Mouse (Mus musculus) midbrain, embryonic 12.5 days (tissue): ENCODE measurements around the gene Fanci. TPM values are rescaled to one million over a fixed set of nuclear protein-coding genes. Genes with fewer than 3 reads are reported as not detected.
A peak's percentile ranks its signal among the peaks of the same experiment; 100 is the strongest.

ENCODE experiments used
- ATAC-seq: fragments of 200-750 bp; cut with Nextera tagmentation; 2 replicates; pipeline ENCODE4 v1.8.0; 2017; ENCODE audit warnings: low read depth, moderate TSS enrichment, moderate library complexity; ENCODE audit not compliant: low FRiP score
- H3K27ac ChIP-seq: fragments of 300-500 bp; sonication (generic); replicated peaks from 2 replicates; pipeline ENCODE4 v1.5.1; 2016; ENCODE audit warnings: mild to moderate bottlenecking
- H3K27me3 ChIP-seq: fragments of 300-500 bp; sonication (generic); 2 replicates; pipeline ENCODE4 v1.6.1; 2016; ENCODE audit warnings: mild to moderate bottlenecking
- H3K36me3 ChIP-seq: fragments of 300-500 bp; sonication (generic); 2 replicates; pipeline ENCODE4 v1.6.1; 2016
- H3K4me1 ChIP-seq: fragments of 300-500 bp; sonication (generic); 2 replicates; pipeline ENCODE4 v1.6.1; 2016
- H3K4me2 ChIP-seq: fragments of 300-500 bp; sonication (generic); replicated peaks from 2 replicates; pipeline ENCODE4 v1.6.1; 2016; ENCODE audit warnings: mild to moderate bottlenecking, moderate library complexity
- H3K4me3 ChIP-seq: fragments of 300-500 bp; sonication (generic); 2 replicates; pipeline ENCODE4 v1.5.1; 2016; ENCODE audit warnings: mild to moderate bottlenecking
- H3K9ac ChIP-seq: fragments of 300-500 bp; sonication (generic); replicated peaks from 2 replicates; pipeline ENCODE4 v1.6.1; 2016; ENCODE audit warnings: mild to moderate bottlenecking, moderate library complexity
- H3K9me3 ChIP-seq: fragments of 300-500 bp; sonication (generic); 2 replicates; pipeline ENCODE4 v1.6.1; 2016; ENCODE audit warnings: mild to moderate bottlenecking
- whole genome bisulfite sequencing: fragments of 180-500 bp; shearing (Covaris S2); methylation state at CpG from one replicate; pipeline ENCODE4 v1.1.7; 2016; 5-methylcytosine and 5-hydroxymethylcytosine counted together
- polyA plus RNA-seq: library from polyadenylated mRNA; unstranded; fragments of >200 nt; fragmentation: Nextera tagmentation; extraction: Ambion mirVana; gene quantifications from 2 replicates; pipeline ENCODE4 v1.2.1, GENCODE M21; 2016

The Fanci gene
- polyA plus RNA-seq, 1 experiment from 2014 or later = 13.9 TPM

DNA sequence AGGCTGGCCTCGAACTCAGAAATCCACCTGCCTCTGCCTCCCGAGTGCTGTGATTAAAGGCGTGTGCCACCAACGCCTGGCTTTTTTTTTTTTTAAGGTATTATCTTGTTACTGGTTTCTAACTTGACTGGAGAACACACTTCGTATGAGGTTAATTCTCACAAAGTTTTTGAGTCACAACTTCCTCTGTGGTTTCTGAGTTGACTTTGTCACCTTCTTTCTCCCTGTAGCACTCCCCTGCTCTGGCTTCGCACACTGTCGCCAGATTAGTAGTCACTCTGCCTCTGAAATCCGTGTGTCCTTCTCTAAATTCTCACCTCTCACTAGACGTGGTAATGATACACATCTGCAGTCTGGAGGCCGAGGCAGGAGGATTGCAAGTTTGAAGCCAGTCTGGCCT is 31.1 kb downstream of the Fanci start:
- Histone ChIP-seq H3K9me3 (no peaks in the 10 kb centered on the region), H3K4me3 (no peak overlapping the region), H3K4me1 (no peaks in the 10 kb centered on the region), H3K4me2 (no peak overlapping the region), H3K27ac (no peak overlapping the region), H3K36me3 (0 out of 2 replicates have a peak, but pooled peaks cover 5% of the 10 kb centered on the region), H3K27me3 (no peaks in the 10 kb centered on the region), H3K9ac (no peak overlapping the region)
- no peak for ATAC-seq
- WGBS = 93% methylated on average over 10 of the region's 10 CpGs

DNA sequence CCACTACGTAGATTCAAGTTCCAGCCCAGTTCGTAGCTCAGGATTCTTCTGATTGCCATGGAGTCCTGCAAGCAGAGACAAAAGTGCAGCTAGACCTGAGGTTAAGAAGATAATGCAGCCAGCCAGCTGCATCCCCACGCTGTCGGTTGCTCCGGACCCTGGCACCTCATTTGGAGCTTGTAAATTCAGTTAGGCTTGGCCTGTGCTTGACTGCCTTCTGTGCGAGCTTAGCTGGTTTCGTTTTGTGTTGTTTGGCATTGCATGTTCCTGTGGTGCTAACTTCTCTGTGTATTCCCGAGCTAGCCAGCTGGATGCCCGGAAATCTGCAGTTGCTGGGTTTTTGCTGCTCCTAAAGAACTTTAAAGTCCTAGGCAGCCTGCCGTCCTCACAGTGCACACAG is 34.1 kb downstream of the Fanci start:
- H3K4me3 ChIP-seq = no peak overlapping the region
- H3K9ac ChIP-seq = no peak overlapping the region
- H3K36me3 ChIP-seq = no peaks in the 10 kb centered on the region
- 61% methylated on average over 10 of the region's 10 CpGs for whole genome bisulfite sequencing
- ATAC-seq = no peak
- H3K9me3 ChIP-seq = no peaks in the 10 kb centered on the region
- no peaks in the 10 kb centered on the region for H3K27me3 ChIP-seq
- H3K27ac ChIP-seq = no peak overlapping the region
- H3K4me2 ChIP-seq = no peak overlapping the region
- no peaks in the 10 kb centered on the region for H3K4me1 ChIP-seq

DNA sequence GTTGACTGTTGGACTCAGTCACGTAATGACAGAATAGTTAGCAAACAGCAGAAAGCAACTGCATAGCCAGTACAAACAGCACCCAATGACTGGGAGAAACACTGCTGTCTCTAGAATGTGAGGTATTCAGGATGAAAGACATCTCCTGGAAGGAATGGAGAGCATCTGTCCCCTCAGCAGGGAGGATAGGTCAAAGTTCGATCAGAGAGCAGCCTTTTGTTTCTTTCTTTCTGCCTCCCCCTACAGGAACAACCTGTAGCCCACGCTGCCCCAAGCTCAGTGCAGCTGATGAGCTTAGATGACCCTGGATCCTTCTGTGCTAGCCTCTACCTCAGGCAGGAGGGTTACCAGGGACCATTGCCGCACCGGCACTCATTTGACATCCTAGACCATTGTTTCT is 36.5 kb downstream of the Fanci start:
- no peaks in the 10 kb centered on the region for H3K9me3 ChIP-seq
- H3K9ac ChIP-seq = no peak overlapping the region
- H3K4me1 ChIP-seq = no peaks in the 10 kb centered on the region
- no peak overlapping the region for H3K4me3 ChIP-seq
- H3K27ac ChIP-seq = no peak overlapping the region
- 55% methylated on average over 5 of the region's 5 CpGs for WGBS
- no peak for ATAC-seq
- H3K4me2 ChIP-seq = no peak overlapping the region
- no peaks in the 10 kb centered on the region for H3K27me3 ChIP-seq
- no peaks in the 10 kb centered on the region for H3K36me3 ChIP-seq

DNA sequence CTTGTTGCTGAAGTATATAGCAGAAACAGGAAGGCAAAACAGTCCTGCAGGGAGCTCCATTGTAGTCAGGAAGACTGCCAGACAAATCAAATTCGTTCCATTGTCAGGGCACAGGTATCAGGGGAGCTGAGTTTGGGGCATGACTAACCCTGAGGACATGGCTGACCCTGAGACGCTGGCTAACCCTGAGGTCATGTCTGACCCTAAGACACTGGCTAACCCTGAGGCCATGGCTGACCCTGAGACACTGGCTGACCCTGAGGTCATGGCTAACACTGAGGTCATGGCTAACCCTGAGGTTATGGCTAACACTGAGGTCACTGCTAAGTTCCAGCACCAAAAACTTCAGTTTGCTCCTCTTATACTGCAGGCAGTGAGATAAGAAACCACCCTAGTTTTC is 48.3 kb downstream of the Fanci start:
- no peak overlapping the region for H3K27ac ChIP-seq
- no peaks in the 10 kb centered on the region for H3K27me3 ChIP-seq
- no peak for ATAC-seq
- no peaks in the 10 kb centered on the region for H3K4me1 ChIP-seq
- no peaks in the 10 kb centered on the region for H3K9me3 ChIP-seq
- peaks cover 27% of the 10 kb centered on the region for H3K36me3 ChIP-seq
- H3K4me2 ChIP-seq = no peak overlapping the region
- H3K4me3 ChIP-seq = no peak overlapping the region
- 79% methylated on average over 2 of the region's 2 CpGs for WGBS
- H3K9ac ChIP-seq = no peak overlapping the region

DNA sequence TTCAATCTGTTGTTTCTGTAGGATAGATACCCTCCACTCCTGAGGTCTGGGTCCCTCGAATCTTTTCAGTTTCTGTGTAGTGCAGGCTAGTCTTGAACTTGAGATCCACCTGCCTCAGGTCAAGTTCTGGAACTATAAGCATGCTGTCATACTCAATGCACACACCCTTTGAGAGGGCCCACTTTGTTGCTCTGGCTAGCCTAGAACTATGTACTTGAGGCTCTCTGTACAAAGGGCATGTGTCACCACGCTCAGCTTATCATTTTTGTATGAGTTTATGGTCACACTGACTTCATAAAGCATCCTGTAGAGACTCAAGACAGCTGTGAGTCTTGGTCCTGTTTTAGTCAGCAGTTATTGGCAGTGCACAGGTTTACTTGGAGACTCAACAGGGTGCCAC is 55.3 kb downstream of the Fanci start:
- 87% methylated on average over 2 of the region's 2 CpGs for WGBS
- ATAC-seq = no peak
- peaks cover 83% of the 10 kb centered on the region for H3K36me3 ChIP-seq

DNA sequence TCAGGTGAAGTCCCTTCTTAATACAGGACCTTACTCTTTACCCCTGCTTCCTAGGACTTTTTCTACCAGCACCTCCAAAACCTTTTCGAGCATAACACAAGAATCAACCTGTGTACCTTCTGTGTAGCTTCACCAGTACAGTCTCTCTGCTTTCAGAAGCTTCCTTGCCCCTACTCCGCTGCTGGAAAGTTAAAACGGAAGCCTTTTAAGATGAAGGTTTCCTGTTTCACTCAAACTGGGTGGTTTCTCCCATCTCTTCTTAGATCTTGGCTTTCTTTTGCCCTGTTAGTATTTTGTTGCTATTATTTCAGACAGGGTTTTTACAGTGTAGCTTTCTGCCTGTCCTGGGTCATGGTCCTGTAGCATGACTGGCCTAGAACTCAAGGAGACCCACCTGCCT is 55.8 kb downstream of the Fanci start:
- 96% methylated on average over 3 of the region's 3 CpGs for WGBS
- H3K36me3 ChIP-seq = peaks cover 87% of the 10 kb centered on the region

More for the DNA sequence above, 55.3 kb downstream of the Fanci start:
- no peaks in the 10 kb centered on the region for H3K9me3 ChIP-seq
- H3K4me1 ChIP-seq = no peaks in the 10 kb centered on the region
- no peak overlapping the region for H3K4me2 ChIP-seq
- H3K4me3 ChIP-seq = no peak overlapping the region
- H3K27me3 ChIP-seq = no peaks in the 10 kb centered on the region
- no peak overlapping the region for H3K9ac ChIP-seq
- no peak overlapping the region for H3K27ac ChIP-seq

DNA sequence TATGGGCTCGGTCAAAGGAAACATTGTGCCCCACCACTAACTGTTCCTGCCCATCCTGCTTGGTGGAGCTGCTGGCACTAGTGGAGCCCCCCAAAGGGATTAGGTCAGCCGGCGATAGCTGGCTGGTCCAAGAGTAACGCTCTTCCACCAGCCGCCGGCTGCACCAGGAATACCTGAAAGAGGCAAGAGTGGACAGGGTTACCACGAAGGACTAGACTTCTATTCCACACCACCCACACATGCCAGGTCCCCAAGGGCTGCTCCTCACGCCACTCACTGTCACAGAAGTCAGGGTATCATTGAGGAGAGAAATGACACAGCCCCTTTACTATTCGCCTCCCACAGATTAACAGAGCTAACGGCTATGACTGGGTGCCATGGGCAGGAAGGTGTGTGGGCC is 70.0 kb downstream of the Fanci start:
- Histone ChIP-seq H3K36me3 (peaks cover 59% of the 10 kb centered on the region), H3K4me3 (no peak overlapping the region), H3K4me2 (no peak overlapping the region), H3K27me3 (peaks cover 17% of the 10 kb centered on the region), H3K9ac (no peak overlapping the region), H3K4me1 (peaks cover 27% of the 10 kb centered on the region), H3K9me3 (no peaks in the 10 kb centered on the region), H3K27ac (no peak overlapping the region)
- ATAC-seq = no peak
- WGBS = 91% methylated on average over 10 of the region's 10 CpGs

More for the DNA sequence above, 55.8 kb downstream of the Fanci start:
- H3K27ac ChIP-seq = no peak overlapping the region
- H3K9ac ChIP-seq = no peak overlapping the region
- H3K4me3 ChIP-seq = no peak overlapping the region
- H3K4me2 ChIP-seq = no peak overlapping the region
- no peaks in the 10 kb centered on the region for H3K9me3 ChIP-seq
- ATAC-seq = no peak
- H3K27me3 ChIP-seq = no peaks in the 10 kb centered on the region
- H3K4me1 ChIP-seq = no peaks in the 10 kb centered on the region

DNA sequence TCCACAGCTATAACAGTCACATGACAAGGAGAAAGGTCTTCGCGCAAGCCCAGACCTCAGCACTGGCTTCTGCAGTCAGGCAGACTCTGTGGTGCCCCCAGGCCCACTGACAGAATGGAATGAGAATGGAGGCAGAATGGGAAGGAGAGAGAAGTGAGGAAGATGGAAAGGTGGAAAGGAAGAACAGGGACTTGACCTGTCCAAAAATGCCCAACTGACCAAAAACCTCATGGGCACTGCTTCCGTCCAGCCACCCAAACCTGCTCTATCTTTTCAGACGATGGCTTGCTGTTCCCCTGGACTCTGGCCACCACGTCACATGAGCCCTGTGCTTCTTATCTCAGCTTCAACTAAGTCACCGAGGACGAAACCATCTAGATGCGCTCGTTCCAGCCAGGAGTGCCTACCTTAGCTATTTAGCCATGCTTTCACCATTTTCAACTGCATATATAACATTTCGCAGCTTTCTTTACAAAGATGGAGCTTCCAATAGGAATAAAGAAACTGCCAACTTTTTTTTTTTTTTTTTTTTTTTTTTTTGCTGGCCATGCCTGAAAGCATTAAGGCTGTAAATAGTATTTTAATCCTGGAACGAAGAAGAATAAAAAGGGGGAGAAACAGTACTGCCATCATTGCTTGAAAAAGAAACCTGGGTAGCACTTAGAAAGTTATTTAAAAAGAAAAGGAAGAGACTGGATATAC is 71.8 kb downstream of the Fanci start:
- WGBS = 89% methylated on average over 11 of the region's 11 CpGs
- H3K9ac ChIP-seq = no peak overlapping the region
- ATAC-seq = no peak
- no peak overlapping the region for H3K27ac ChIP-seq
- no peak overlapping the region for H3K4me3 ChIP-seq
- peaks cover 41% of the 10 kb centered on the region for H3K36me3 ChIP-seq
- H3K9me3 ChIP-seq = no peaks in the 10 kb centered on the region
- peaks cover 39% of the 10 kb centered on the region for H3K4me1 ChIP-seq
- peaks cover 27% of the 10 kb centered on the region for H3K27me3 ChIP-seq
- no peak overlapping the region for H3K4me2 ChIP-seq

DNA sequence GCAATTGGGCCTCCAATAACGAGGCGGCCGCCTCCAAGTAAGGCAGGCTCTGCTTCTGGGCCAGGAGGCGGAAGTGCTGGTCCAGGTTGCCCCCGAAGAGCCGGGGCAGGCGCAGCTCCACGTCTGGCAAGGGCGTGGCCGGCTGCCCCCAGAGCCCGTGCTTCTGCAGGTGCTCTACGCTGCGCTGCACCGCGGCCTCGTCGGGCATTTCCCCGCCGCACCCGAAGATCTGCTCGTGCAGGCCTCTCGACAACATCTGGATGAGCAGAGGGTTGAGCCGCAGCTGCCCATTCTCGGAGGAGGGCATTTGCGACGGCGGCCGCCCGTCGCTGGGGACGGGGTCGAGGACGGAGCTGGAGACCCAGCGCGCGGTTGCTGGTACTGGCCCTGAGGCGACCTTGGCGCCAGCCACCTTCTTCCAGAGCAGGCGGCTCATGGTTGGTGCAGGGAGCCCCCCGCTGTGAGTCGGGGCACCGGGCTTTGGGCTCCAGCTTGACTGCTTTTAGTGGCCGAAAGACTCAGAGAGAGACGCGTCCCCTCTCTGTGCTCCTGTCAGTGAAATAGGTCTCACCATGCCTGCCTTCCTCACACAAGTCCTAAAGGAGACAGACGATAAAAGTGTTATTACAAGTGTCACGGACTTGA is 73.2 kb downstream of the Fanci start:
- no peak overlapping the region for H3K27ac ChIP-seq
- 6% methylated on average over 46 of the region's 47 CpGs for WGBS
- H3K4me2 ChIP-seq = peak overlapping the region; percentile 64
- peaks cover 33% of the 10 kb centered on the region for H3K27me3 ChIP-seq
- peaks cover 27% of the 10 kb centered on the region for H3K36me3 ChIP-seq
- no peaks in the 10 kb centered on the region for H3K9me3 ChIP-seq
- H3K4me1 ChIP-seq = peaks cover 39% of the 10 kb centered on the region
- no peak for ATAC-seq
- peak overlapping the region; percentile 83 for H3K9ac ChIP-seq
- H3K4me3 ChIP-seq = peak overlapping the region; percentile 91

DNA sequence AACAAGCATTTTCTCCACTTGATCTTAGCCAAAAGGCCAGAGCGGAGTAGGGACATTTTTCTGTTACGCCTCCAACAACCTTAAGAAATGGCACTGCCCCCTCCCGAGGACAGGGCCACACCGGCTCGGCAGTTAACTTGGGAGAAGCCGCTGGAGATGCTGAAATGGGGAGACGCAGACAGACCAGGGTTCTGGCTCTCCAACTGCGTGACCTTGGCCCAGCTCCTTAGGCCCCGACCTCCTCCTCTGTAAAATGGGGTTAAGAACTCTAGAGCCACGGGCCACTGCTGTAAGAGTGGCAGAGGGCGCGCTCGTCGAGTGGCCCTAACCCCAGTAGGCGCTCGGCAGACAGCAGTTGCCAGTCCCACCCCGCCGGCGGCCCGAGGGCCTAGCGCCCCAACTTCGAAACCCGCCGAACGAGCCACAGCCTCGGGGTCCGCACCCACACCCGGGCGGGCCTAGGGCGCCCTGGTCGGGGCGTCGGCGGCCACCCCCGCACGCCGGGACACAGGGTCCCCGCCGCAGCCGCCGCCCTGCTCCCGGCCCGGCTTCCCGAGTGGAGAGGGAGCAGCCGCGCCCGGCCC is 73.8 kb downstream of the Fanci start:
- peaks cover 20% of the 10 kb centered on the region for H3K36me3 ChIP-seq
- under 1% methylated on average over 47 of the region's 47 CpGs for WGBS
- peak; percentile 72 for ATAC-seq
- H3K9me3 ChIP-seq = no peaks in the 10 kb centered on the region
- peaks cover 39% of the 10 kb centered on the region for H3K4me1 ChIP-seq
- peak overlapping the region; percentile 82 for H3K27ac ChIP-seq
- H3K4me3 ChIP-seq = peak overlapping the region; percentile 91
- peak overlapping the region; percentile 83 for H3K9ac ChIP-seq
- H3K27me3 ChIP-seq = peaks cover 33% of the 10 kb centered on the region
- H3K4me2 ChIP-seq = peak overlapping the region; percentile 64

DNA sequence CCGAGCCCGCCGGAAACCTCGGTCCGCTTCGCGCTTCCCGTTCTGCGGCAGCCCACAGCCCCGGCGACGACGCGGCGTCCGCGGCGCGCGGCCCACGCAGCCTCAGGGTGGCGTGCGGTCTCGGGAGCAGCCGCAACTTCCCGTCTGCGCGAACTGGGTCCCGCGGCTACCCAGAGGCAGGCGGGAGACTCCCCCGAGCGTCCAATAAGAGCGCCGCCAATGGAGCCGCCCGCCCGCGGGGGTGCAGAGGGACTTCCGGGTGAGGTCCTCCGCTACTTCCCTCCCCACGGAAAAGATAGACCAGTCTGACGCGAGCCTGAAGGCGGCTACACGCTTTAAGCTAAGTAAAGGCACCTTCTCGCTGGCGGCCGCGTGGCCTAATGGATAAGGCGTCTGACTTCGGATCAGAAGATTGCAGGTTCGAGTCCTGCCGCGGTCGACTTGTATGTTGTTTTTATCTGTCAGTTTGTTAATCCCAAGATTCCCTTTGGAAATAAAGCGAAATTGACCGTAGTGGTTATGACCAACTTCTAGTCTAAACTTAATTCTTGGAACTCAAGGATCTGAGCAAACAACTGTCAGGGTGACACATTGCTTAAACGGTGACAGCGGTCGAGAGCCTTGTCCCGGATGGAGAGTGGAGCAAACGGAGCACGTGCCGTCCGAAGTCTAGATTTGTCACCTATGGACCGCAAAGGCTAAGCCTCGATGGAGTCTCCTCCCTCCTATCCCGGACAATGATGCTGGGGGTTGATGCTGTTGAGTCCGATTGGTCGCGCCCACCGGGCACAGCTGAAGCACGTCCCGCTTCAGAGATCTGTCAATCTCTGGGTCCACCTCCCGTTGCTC is 74.5 kb downstream of the Fanci start, which contains the start of gene Polg:
Polg (minus strand) TSS at position 310 of the 849 bp plus-strand sequence.
- Histone ChIP-seq H3K27me3 (peaks cover 33% of the 10 kb centered on the region), H3K9me3 (no peaks in the 10 kb centered on the region), H3K9ac (peak within 1 kb of the TSS; percentile 83), H3K36me3 (peaks cover 13% of the 10 kb centered on the region), H3K27ac (peak within 1 kb of the TSS; percentile 82), H3K4me2 (peak within 1 kb of the TSS; percentile 64), H3K4me3 (peak within 1 kb of the TSS; percentile 91), H3K4me1 (peaks cover 39% of the 10 kb centered on the region)
- WGBS = under 1% methylated on average over 76 of the region's 76 CpGs
- peak; percentile 96 for ATAC-seq
